Mouse (Mus musculus): ENCODE results near the gene Mkrn2os. TPM values are rescaled to one million over a fixed set of nuclear protein-coding genes. Genes with fewer than 3 reads are reported as not detected.

Gene Mkrn2os
- total and polyA plus RNA-seq, 3 experiments, result not detected

DNA sequence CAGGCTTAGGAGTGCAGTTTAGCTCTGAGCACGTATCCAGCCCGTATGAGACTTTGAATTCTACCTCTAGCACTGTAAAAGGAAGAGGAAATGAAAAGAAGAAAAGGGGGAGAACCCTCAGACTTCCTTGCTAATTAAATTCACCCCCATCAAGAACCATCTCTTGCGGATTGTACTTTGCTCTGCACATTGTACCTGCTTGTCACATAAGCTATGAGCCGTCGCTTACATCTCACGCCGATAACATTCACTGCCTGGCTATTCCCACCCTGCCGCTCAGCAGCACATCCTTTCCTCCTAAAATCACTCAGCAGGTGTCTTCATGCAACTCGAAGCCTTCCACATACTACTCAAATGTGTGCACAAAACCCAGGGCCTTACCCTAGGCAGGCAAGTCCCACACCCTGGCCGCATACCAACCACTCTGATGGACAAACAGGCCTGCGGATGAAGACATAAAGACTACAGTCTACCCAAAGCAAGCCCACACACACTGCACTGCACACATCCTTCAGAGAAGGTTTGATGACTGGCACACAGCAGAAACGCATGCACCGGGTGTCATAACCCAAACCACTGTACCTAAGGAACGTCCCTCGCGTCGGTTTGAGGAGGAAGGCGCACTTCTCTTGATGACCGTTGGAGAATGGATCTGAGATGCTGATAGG, 550 bp downstream of the Mkrn2os start:
- Histone ChIP-seq H3K36me3 (replicated peaks in 1 of 2; ENCODE audit: control insufficient read depth in 1 of 2, insufficient read depth in 1 of 2, low read length in 1 of 2) (no peaks in the 10 kb centered on the region), H3K4me1 (ENCODE audit: control insufficient read depth in 1 of 2, insufficient read depth in 2 of 2) (peaks cover 2 to 5% of the 10 kb centered on the region in 2 experiments; a peak in 2 of 4 replicates), H3K27me3 (replicated peaks) (peaks cover 4% of the 10 kb centered on the region), H3K27ac (ENCODE audit: insufficient read depth, low read depth) (no peak overlapping the region), H3K9me3 (replicated peaks; ENCODE audit: low read length) (no peaks in the 10 kb centered on the region), H3K4me2 (ENCODE audit: insufficient read depth, low read depth, poor library complexity, severe bottlenecking) (no peak overlapping the region), H3K9ac (ENCODE audit: insufficient read depth, low read depth) (no peak overlapping the region), H3K79me2 (replicated peaks; ENCODE audit: control insufficient read depth, extremely low read depth, insufficient read depth, poor library complexity, severe bottlenecking) (no peaks in the 10 kb centered on the region), H3K4me3 (replicated peaks in 1 of 3; ENCODE audit: low read depth in 2 of 3, low read length in 2 of 3, poor library complexity in 1 of 3) (no peak overlapping the region)
- in situ Hi-C loops (cut with MboI; ENCODE audit: low pct_ligation_motif_present, low pct_unique_long_range_greater_than_20kb, low sequenced_read_pairs) (no loop called here), dilution Hi-C loops (cut with MboI; ENCODE audit: extremely low pct_ligation_motif_present, extremely low pct_unique_long_range_greater_than_20kb, low sequenced_read_pairs) (no loop called here)
- TF ChIP-seq UBTF (IDR thresholded peaks at IDR 0.05; ENCODE audit: low read depth, low read length) (no peak), ETS1 (conservative IDR thresholded peaks at IDR 0.05; ENCODE audit: low read depth, low read length) (no peak), USF2 (conservative IDR thresholded peaks at IDR 0.05; ENCODE audit: low read depth, low read length) (no peak), JUN (IDR thresholded peaks at IDR 0.05; ENCODE audit: insufficient read depth, low read depth, low read length) (no peak), MAX (IDR thresholded peaks at IDR 0.05; ENCODE audit: low read length) (no peak), KAT2A (IDR thresholded peaks at IDR 0.05; ENCODE audit: insufficient replicate concordance, low read length) (no peak), EP300 (IDR thresholded peaks at IDR 0.05; ENCODE audit: low read length) (no peak), HCFC1 (IDR thresholded peaks at IDR 0.05; ENCODE audit: low read depth, low read length) (no peak), CTCF (conservative IDR thresholded peaks at IDR 0.05 in 1 of 2, IDR thresholded peaks at IDR 0.05 in 1 of 2; ENCODE audit: low read depth in 2 of 2, low read length in 2 of 2) (no peak), JUND (conservative IDR thresholded peaks at IDR 0.05; ENCODE audit: low read depth, low read length) (no peak)
- DNase-seq (ENCODE audit: extremely low read depth), result no peak

DNA sequence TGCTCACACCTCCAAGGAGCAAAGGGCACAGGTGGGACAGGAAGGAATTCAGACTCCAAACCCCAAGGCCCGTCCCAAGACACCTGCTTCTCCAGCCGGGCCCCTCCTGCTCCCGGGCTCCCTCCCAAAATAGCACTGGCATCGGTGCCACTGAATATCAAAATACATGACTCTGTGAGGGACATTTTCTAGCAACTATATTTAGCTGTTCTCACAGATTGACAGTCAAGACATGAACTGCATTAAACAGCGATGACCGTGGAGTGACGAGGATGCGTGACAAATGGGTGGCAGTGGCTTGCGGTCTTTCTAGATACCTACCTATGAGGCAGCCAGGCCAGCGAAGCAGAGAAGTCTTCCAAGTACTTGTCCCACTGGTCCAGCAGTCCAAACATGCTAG, 6.1 kb downstream of the Mkrn2os start:
- H3K4me1 ChIP-seq (ENCODE audit: control insufficient read depth in 1 of 2, insufficient read depth in 2 of 2), result peaks cover 16 to 34% of the 10 kb centered on the region in 2 experiments
- H3K27me3 ChIP-seq (replicated peaks), result no peaks in the 10 kb centered on the region
- no peak overlapping the region for H3K4me3 ChIP-seq (replicated peaks in 1 of 3; ENCODE audit: low read depth in 2 of 3, low read length in 2 of 3, poor library complexity in 1 of 3)
- dilution Hi-C loops (cut with MboI; ENCODE audit: extremely low pct_ligation_motif_present, extremely low pct_unique_long_range_greater_than_20kb, low sequenced_read_pairs), result no loop called here
- no peak overlapping the region for H3K9ac ChIP-seq (ENCODE audit: insufficient read depth, low read depth)
- H3K9me3 ChIP-seq (replicated peaks; ENCODE audit: low read length), result no peaks in the 10 kb centered on the region
- DNase-seq (ENCODE audit: extremely low read depth), result no peak
- no peak overlapping the region for H3K4me2 ChIP-seq (ENCODE audit: insufficient read depth, low read depth, poor library complexity, severe bottlenecking)
- TF ChIP-seq GABPA (IDR thresholded peaks at IDR 0.05; ENCODE audit: insufficient replicate concordance, low read depth, low read length) (no peak), KAT2A (IDR thresholded peaks at IDR 0.05; ENCODE audit: insufficient replicate concordance, low read length) (no peak), TCF12 (IDR thresholded peaks at IDR 0.05; ENCODE audit: low read depth, low read length) (no peak), MYC (IDR thresholded peaks at IDR 0.05; ENCODE audit: low read depth, low read length) (no peak), POLR2A (IDR thresholded peaks at IDR 0.05; ENCODE audit: low read depth, low read length) (no peak), IRF4 (IDR thresholded peaks at IDR 0.05; ENCODE audit: low read depth, low read length) (no peak), ZKSCAN1 (IDR thresholded peaks at IDR 0.05; ENCODE audit: borderline replicate concordance, low read depth, low read length) (no peak), USF2 (conservative IDR thresholded peaks at IDR 0.05; ENCODE audit: low read depth, low read length) (no peak), ZNF384 (IDR thresholded peaks at IDR 0.05; ENCODE audit: low read depth, low read length) (no peak), JUN (IDR thresholded peaks at IDR 0.05; ENCODE audit: insufficient read depth, low read depth, low read length) (no peak), PAX5 (IDR thresholded peaks at IDR 0.05; ENCODE audit: low read length) (no peak)
- no peaks in the 10 kb centered on the region for H3K36me3 ChIP-seq (replicated peaks in 1 of 2; ENCODE audit: control insufficient read depth in 1 of 2, insufficient read depth in 1 of 2, low read length in 1 of 2)
- in situ Hi-C loops (cut with MboI; ENCODE audit: low pct_ligation_motif_present, low pct_unique_long_range_greater_than_20kb, low sequenced_read_pairs), result no loop called here
- H3K79me2 ChIP-seq (replicated peaks; ENCODE audit: control insufficient read depth, extremely low read depth, insufficient read depth, poor library complexity, severe bottlenecking), result no peaks in the 10 kb centered on the region
- no peak overlapping the region for H3K27ac ChIP-seq (ENCODE audit: insufficient read depth, low read depth)
